Mouse (Mus musculus) cerebellum, adult 2 months (tissue): ENCODE data around the gene Usp20.

Experiments used
- CTCF ChIP-seq: fragments of 200-500 bp; IDR thresholded peaks from 2 replicates; pipeline ENCODE4 v1.5.1; 2011; ENCODE audit warnings: low read depth, mild to moderate bottlenecking, control low read depth, low read length, moderate library complexity, borderline replicate concordance; ENCODE audit not compliant: insufficient read depth
- POLR2A ChIP-seq: fragments of 200-500 bp; IDR thresholded peaks from 2 replicates; pipeline ENCODE4 v1.6.1; 2011; ENCODE audit warnings: low read length, control low read depth, borderline replicate concordance; ENCODE audit not compliant: insufficient read depth

GRCm38 (mm10) chr2:31002857-31003256 lies 20.8 kb downstream of the Usp20 start:
- TF ChIP-seq CTCF: no peak
- TF ChIP-seq POLR2A: no peak
